Mouse (Mus musculus) cerebellum, adult 11-12 months (tissue): Measurements from ENCODE around the gene Pclo.
"Not testable (repeated sequence)": the region's sequence is repeated elsewhere in the genome, so short reads cannot be mapped to it uniquely, and the experiment has no call there.

Experiments
- DNase-seq: peaks from one replicate; pipeline ENCODE4 v3.0.0; 2022

Pclo gene

GRCm38 (mm10) chr5:14514631-14515523 is at the start of gene Pclo:
Gene Pclo (plus strand): TSS chr5:14514918.
- peak; percentile 95 for DNase-seq

- not testable (repeated sequence) for DNase-seq
These were observed 20.3 kb upstream of the Pclo start for GRCm38 (mm10) chr5:14494431-14494830.

- DNase-seq = no peak
These were observed 6.2 kb upstream of the Pclo start for GRCm38 (mm10) chr5:14508522-14508921.

GRCm38 (mm10) chr5:14509621-14510020 is 5.1 kb upstream of the Pclo start:
- no peak for DNase-seq

- DNase-seq = peak; percentile 30
These were observed 3.6 kb downstream of the Pclo start for GRCm38 (mm10) chr5:14518131-14518832.

GRCm38 (mm10) chr5:14522006-14522405 is 7.3 kb downstream of the Pclo start:
- DNase-seq = peak; percentile 27

- DNase-seq = peak; percentile 68
These were observed 11.3 kb downstream of the Pclo start for GRCm38 (mm10) chr5:14526038-14526437.

GRCm38 (mm10) chr5:14527796-14528195 is 13.1 kb downstream of the Pclo start:
- DNase-seq = peak; percentile 39

GRCm38 (mm10) chr5:14531906-14532305 is 17.2 kb downstream of the Pclo start:
- no peak for DNase-seq

- peak; percentile 76 for DNase-seq
These were observed 24.6 kb downstream of the Pclo start for GRCm38 (mm10) chr5:14539346-14539745.

- DNase-seq = peak; percentile 36
These were observed 25.4 kb downstream of the Pclo start for GRCm38 (mm10) chr5:14539961-14540627.

GRCm38 (mm10) chr5:14575626-14576025 is 60.9 kb downstream of the Pclo start:
- no peak for DNase-seq

- DNase-seq = peak; percentile 12
These were observed 76.8 kb downstream of the Pclo start for GRCm38 (mm10) chr5:14591479-14591878.

GRCm38 (mm10) chr5:14595426-14596013 is 80.8 kb downstream of the Pclo start:
- no peak for DNase-seq

- no peak for DNase-seq
These were observed 93.6 kb downstream of the Pclo start for GRCm38 (mm10) chr5:14608318-14608717.

GRCm38 (mm10) chr5:14621146-14621545 is 106.4 kb downstream of the Pclo start:
- DNase-seq = peak; percentile 72

- DNase-seq = peak; percentile 55
These were observed 108.6 kb downstream of the Pclo start for GRCm38 (mm10) chr5:14623360-14623759.

- peak; percentile 73 for DNase-seq
These were observed 126.5 kb downstream of the Pclo start for GRCm38 (mm10) chr5:14641260-14641659.

GRCm38 (mm10) chr5:14645856-14646255 is 131.1 kb downstream of the Pclo start:
- peak; percentile 71 for DNase-seq

GRCm38 (mm10) chr5:14660637-14661036 is 145.9 kb downstream of the Pclo start:
- DNase-seq = no peak

GRCm38 (mm10) chr5:14662180-14662579 is 147.5 kb downstream of the Pclo start:
- no peak for DNase-seq

GRCm38 (mm10) chr5:14662603-14663002 is 147.9 kb downstream of the Pclo start:
- no peak for DNase-seq

GRCm38 (mm10) chr5:14680419-14680818 is 165.7 kb downstream of the Pclo start:
- no peak for DNase-seq
